Comparison of ENCODE assay signal across 12 mouse cellular contexts in genomic region chr10:3835616-3836015, GRCm38 (mm10).
DNase-seq lines count a peak whose midpoint lies in the region; ATAC-seq and TF ChIP-seq lines count a peak whose summit lies in the region.
"Had no signal": no experiment of that assay in that cellular context is flagged by ENCODE, and none has a peak within 500 bp of the region (broad histone marks: within the 10 kb centered on the region; RNA-seq: fewer than 3 reads in every experiment).

No protein-coding gene starts in this region.

- no peaks in the 10 kb centered on the region for H3K27me3 ChIP-seq in lung, embryonic 14.5 days (ENCODE audit: insufficient read depth, low read length)
- no peaks in the 10 kb centered on the region for H3K27me3 ChIP-seq in heart, embryonic 10.5 days (ENCODE audit: insufficient read depth, poor library complexity, severe bottlenecking)
- H3K27me3 ChIP-seq: liver, embryonic 15.5 days had no signal

- no peak for ATAC-seq in lung, embryonic 14.5 days (ENCODE audit: insufficient read depth)
- ATAC-seq: forebrain, embryonic 16.5 days had no signal

- 62% methylated on average over 10 of the region's 10 CpGs for WGBS in lung, embryonic 14.5 days
- 48% methylated on average over 10 of the region's 10 CpGs for WGBS in heart, embryonic 10.5 days

- no peak for TF ChIP-seq CTCF in lung, embryonic 14.5 days (IDR thresholded peaks at IDR 0.05; ENCODE audit: low read depth)

- H3K27ac ChIP-seq in lung, embryonic 14.5 days (ENCODE audit: low read depth): no peak overlapping the region
- no peak overlapping the region for H3K27ac ChIP-seq in heart, embryonic 10.5 days
- H3K27ac ChIP-seq: hindbrain, embryonic 14.5 days; liver, embryonic 15.5 days had no signal

- no peak overlapping the region for H3K9ac ChIP-seq in lung, embryonic 14.5 days
- H3K9ac ChIP-seq: hindbrain, embryonic 14.5 days; liver, embryonic 15.5 days had no signal

- H3K4me1 ChIP-seq in lung, embryonic 14.5 days (ENCODE audit: insufficient read depth): 0 out of 2 replicates have a peak, but pooled peaks cover 7% of the 10 kb centered on the region
- peaks cover 7% of the 10 kb centered on the region; the same call in 1 of the 2 replicates for H3K4me1 ChIP-seq in heart, embryonic 10.5 days
- H3K4me1 ChIP-seq: liver, embryonic 15.5 days had no signal

- H3K36me3 ChIP-seq in lung, embryonic 14.5 days (ENCODE audit: insufficient read depth): no peaks in the 10 kb centered on the region
- H3K36me3 ChIP-seq in heart, embryonic 10.5 days: no peaks in the 10 kb centered on the region
- H3K36me3 ChIP-seq: liver, embryonic 15.5 days had no signal

- no peak overlapping the region for H3K4me2 ChIP-seq in lung, embryonic 14.5 days
- H3K4me2 ChIP-seq: hindbrain, embryonic 14.5 days; liver, embryonic 15.5 days had no signal

- DNase-seq in adrenal gland, adult (ENCODE audit: inconsistent age in 2 of 2, low spot score in 1 of 2): peak; percentile 68 to 71
- no peak for DNase-seq in adrenal gland, postnatal 4 days (ENCODE audit: low spot score in 2 of 2)
- DNase-seq in lung, embryonic 14.5 days: peak; percentile 11
- DNase-seq in lung, postnatal 25 days (ENCODE audit: low spot score): no peak
- peak; percentile 73 for DNase-seq in heart, embryonic 10.5 days (ENCODE audit: low spot score)
- peak; percentile 25 to 61 for DNase-seq in lung, postnatal 4 days
- DNase-seq in right cerebral cortex, adult 2 months (ENCODE audit: low spot score in 2 of 2): no peak
- DNase-seq in urinary bladder, adult 2 months (ENCODE audit: low spot score): no peak
- DNase-seq: thymus, postnatal 25 days had no signal

- H3K9me3 ChIP-seq in lung, embryonic 14.5 days (ENCODE audit: low read depth, low read length): no peaks in the 10 kb centered on the region
- H3K9me3 ChIP-seq in heart, embryonic 10.5 days: no peaks in the 10 kb centered on the region
- H3K9me3 ChIP-seq: liver, embryonic 15.5 days had no signal

- no peak overlapping the region for H3K4me3 ChIP-seq in lung, embryonic 14.5 days (ENCODE audit: low read depth, low read length)
- H3K4me3 ChIP-seq in heart, embryonic 10.5 days: no peak overlapping the region
- H3K4me3 ChIP-seq: liver, embryonic 15.5 days had no signal

Comparison
In these comparisons a context has a peak if more than half of its experiments do, and no peak if none do; other contexts are left out.
1. DNase-seq: peak in adrenal gland, adult (2 of 2), lung, embryonic 14.5 days (single experiment), heart, embryonic 10.5 days (single experiment) and lung, postnatal 4 days (2 of 2); none in adrenal gland, postnatal 4 days (0 of 2), lung, postnatal 25 days (single experiment), right cerebral cortex, adult 2 months (0 of 2) and urinary bladder, adult 2 months (single experiment).